Mouse (Mus musculus) lung, embryonic 14.5 days (tissue): ENCODE measurements around the gene Alb. TPM values are rescaled to one million over a fixed set of nuclear protein-coding genes. Genes with fewer than 3 reads are reported as not detected.

ENCODE experiments used
- ATAC-seq: fragments of 200-750 bp; cut with Nextera tagmentation; 2 replicates; pipeline ENCODE4 v1.8.0; 2017; ENCODE audit warnings: mild to moderate bottlenecking, moderate TSS enrichment, moderate library complexity; ENCODE audit not compliant: insufficient read depth
- DNase-seq: peaks from one replicate; pipeline ENCODE4 v3.0.0-alpha.2; 2015
- H3K27ac ChIP-seq: fragments of 300-500 bp; sonication (generic); 2 replicates; pipeline ENCODE4 v1.5.1; 2014; ENCODE audit warnings: low read depth, mild to moderate bottlenecking, moderate library complexity
- H3K27me3 ChIP-seq: fragments of 300-500 bp; sonication (generic); 2 replicates; pipeline ENCODE4 v1.6.1; 2014; ENCODE audit warnings: low read length, control low read depth; ENCODE audit not compliant: insufficient read depth
- H3K36me3 ChIP-seq: fragments of 300-500 bp; sonication (generic); 2 replicates; pipeline ENCODE4 v1.6.1; 2014; ENCODE audit warnings: control low read depth; ENCODE audit not compliant: insufficient read depth
- H3K4me1 ChIP-seq: fragments of 300-500 bp; sonication (generic); 2 replicates; pipeline ENCODE4 v1.6.1; 2014; ENCODE audit warnings: antibody characterized with exemption, control low read depth; ENCODE audit not compliant: insufficient read depth
- H3K4me2 ChIP-seq: fragments of 300-500 bp; sonication (generic); 2 replicates; pipeline ENCODE4 v1.6.1; 2014; ENCODE audit warnings: mild to moderate bottlenecking
- H3K4me3 ChIP-seq: fragments of 300-500 bp; sonication (generic); 2 replicates; pipeline ENCODE4 v1.5.1; 2014; ENCODE audit warnings: low read depth, low read length
- H3K9ac ChIP-seq: fragments of 300-500 bp; sonication (generic); 2 replicates; pipeline ENCODE4 v1.6.1; 2014
- H3K9me3 ChIP-seq: fragments of 300-500 bp; sonication (generic); 2 replicates; pipeline ENCODE4 v1.6.1; 2016; ENCODE audit warnings: low read depth, low read length, control low read depth
- CTCF ChIP-seq: IDR thresholded peaks from 2 replicates; pipeline ENCODE4 v1.5.1; 2016; ENCODE audit warnings: antibody characterized with exemption, low read depth
- WGBS: fragments of 180-500 bp; shearing (Covaris S2); extraction: QIAGEN DNeasy Blood & Tissue Kit; methylation state at CpG from one replicate; pipeline ENCODE4 v1.1.7; 2014; 5-methylcytosine and 5-hydroxymethylcytosine counted together
- polyA plus RNA-seq: library from polyadenylated mRNA; unstranded; fragments of >200 nt; fragmentation: Nextera tagmentation; extraction: Ambion mirVana; gene quantifications from 2 replicates; pipeline ENCODE4 v1.2.1, GENCODE M21; 2014

The Alb gene
- 0.95 and 1.7 TPM in 2 replicates for polyA plus RNA-seq

DNA sequence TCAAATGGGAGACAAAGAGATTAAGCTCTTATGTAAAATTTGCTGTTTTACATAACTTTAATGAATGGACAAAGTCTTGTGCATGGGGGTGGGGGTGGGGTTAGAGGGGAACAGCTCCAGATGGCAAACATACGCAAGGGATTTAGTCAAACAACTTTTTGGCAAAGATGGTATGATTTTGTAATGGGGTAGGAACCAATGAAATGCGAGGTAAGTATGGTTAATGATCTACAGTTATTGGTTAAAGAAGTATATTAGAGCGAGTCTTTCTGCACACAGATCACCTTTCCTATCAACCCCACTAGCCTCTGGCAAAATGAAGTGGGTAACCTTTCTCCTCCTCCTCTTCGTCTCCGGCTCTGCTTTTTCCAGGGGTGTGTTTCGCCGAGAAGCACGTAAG, at the start of gene Alb:
Alb (plus strand) TSS at position 279 of the 400 bp plus-strand sequence.
- 84% methylated on average over 8 of the region's 8 CpGs for WGBS
- H3K36me3 ChIP-seq: no peaks in the 10 kb centered on the region
- DNase-seq (no peak), ATAC-seq (no peak)
- no peak for TF ChIP-seq CTCF
- no peak within 1 kb of the TSS for H3K4me2 ChIP-seq
- no peak within 1 kb of the TSS for H3K27ac ChIP-seq
- H3K9me3 ChIP-seq: no peaks in the 10 kb centered on the region
- no peak within 1 kb of the TSS for H3K4me3 ChIP-seq
- no peaks in the 10 kb centered on the region for H3K4me1 ChIP-seq
- H3K9ac ChIP-seq: no peak within 1 kb of the TSS
- H3K27me3 ChIP-seq: no peaks in the 10 kb centered on the region

DNA sequence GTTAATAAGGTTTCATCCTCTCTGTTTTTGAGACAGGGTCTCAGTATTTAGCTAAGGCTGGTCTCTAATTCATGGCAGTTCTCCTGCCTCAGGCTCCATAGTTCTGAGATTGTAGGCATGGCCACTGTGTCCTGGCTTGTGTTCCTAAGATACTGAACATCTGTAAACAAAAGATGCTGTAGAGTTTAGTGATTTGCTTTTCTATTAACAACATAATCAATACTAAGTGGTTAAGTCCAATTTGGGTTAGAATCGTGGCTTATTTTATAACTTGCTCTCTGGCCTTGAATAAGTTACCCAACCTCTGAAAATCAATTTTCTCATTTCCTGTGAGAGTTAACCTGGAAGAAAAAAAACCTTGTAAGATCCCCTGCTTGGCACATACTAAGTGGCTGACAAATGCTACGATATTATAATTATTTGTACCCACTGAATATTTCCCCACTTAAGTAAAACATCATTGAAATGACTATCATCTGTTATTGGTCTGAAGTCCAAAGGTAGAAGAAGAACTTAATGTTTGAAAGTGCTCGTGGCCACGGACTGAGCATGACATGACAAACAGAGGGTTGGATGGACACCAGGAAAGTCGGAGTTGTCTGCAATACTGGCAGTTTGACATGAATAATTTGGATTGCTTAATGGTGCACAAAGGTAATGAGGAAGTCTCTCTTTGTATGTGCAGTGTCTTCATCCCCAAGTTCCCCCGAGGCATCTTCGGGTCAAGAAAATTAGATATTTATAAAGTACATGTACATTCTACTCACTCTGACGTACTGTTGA, 46.4 kb upstream of the Alb start:
- H3K9me3 ChIP-seq: no peaks in the 10 kb centered on the region
- WGBS: 66% methylated on average over 8 of the region's 8 CpGs
- no peaks in the 10 kb centered on the region for H3K27me3 ChIP-seq
- TF ChIP-seq CTCF: no peak
- H3K4me1 ChIP-seq: no peaks in the 10 kb centered on the region
- no peak overlapping the region for H3K4me3 ChIP-seq
- ATAC-seq: no peak
- no peak overlapping the region for H3K27ac ChIP-seq
- no peak overlapping the region for H3K9ac ChIP-seq
- H3K36me3 ChIP-seq: no peaks in the 10 kb centered on the region
- no peak overlapping the region for H3K4me2 ChIP-seq
- DNase-seq: no peak

DNA sequence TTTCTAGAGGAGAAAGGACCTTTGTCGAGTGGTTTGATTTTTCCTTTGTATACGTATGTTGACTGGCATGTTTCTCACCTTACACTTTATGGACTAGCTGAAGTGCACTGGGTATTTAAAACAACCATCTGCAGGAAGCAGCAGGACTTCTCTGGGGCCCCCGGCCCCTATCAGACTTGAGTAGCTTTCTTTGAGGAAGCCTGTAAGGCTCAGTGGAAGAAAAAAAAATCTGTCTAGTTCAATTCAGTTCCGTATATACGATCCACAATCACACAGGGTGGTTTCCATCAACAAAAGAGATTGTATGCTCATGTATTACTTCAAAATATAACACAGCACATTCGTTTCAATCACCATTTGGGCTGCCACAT, 45.8 kb upstream of the Alb start:
- H3K4me3 ChIP-seq: no peak overlapping the region
- no peaks in the 10 kb centered on the region for H3K36me3 ChIP-seq
- ATAC-seq (no peak), DNase-seq (peak; percentile 25)
- no peaks in the 10 kb centered on the region for H3K4me1 ChIP-seq
- 25% methylated on average over 6 of the region's 6 CpGs for WGBS
- H3K9ac ChIP-seq: no peak overlapping the region
- H3K9me3 ChIP-seq: no peaks in the 10 kb centered on the region
- no peak overlapping the region for H3K27ac ChIP-seq
- TF ChIP-seq CTCF: no peak
- no peaks in the 10 kb centered on the region for H3K27me3 ChIP-seq
- H3K4me2 ChIP-seq: no peak overlapping the region

DNA sequence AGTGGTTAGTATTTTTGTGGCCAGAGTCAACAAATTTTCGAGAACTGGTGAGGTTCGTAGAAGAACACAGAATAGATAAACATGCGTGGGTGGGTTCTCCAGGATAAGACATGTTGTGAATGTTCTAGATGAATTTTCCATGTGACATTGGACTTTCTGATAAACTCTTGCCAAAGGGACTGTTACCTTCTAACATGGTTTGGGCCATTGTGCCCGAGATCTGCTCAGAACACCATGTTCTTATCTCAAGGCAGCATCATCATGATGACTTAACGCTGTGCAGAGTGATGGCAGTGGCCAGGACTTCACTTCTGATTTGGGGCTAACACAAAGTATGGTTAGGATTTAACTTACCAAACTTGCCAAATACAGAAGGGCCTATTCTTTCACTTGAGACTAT, 36.1 kb upstream of the Alb start:
- Histone ChIP-seq H3K9ac (no peak overlapping the region), H3K27me3 (no peaks in the 10 kb centered on the region), H3K4me3 (no peak overlapping the region), H3K4me2 (no peak overlapping the region), H3K4me1 (no peaks in the 10 kb centered on the region), H3K36me3 (no peaks in the 10 kb centered on the region), H3K9me3 (no peaks in the 10 kb centered on the region), H3K27ac (no peak overlapping the region)
- no peak for TF ChIP-seq CTCF
- ATAC-seq (no peak), DNase-seq (no peak)
- WGBS: 61% methylated on average over 5 of the region's 5 CpGs

DNA sequence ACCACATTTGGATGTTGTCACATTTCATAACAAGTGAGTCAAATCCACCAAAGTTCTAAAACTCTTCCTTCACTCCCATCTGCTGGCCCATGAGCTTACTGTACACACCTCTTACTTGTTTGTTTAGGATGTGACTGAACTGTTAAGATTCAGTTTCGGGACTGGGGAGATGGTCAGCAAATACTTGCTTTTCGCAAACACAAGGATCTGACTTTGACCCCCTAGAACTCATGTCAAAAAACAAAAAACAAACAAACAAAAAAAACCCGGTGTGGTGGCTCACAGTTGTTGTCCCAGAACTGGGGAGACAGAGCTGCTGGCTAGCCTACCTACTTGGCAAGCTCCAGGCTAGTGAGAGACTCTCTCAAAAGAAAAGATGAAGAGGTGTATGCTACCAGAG, 35.5 kb upstream of the Alb start:
- H3K27ac ChIP-seq: no peak overlapping the region
- no peaks in the 10 kb centered on the region for H3K36me3 ChIP-seq
- H3K4me3 ChIP-seq: no peak overlapping the region
- no peak overlapping the region for H3K4me2 ChIP-seq
- TF ChIP-seq CTCF: no peak
- no peak overlapping the region for H3K9ac ChIP-seq
- 63% methylated on average over 3 of the region's 3 CpGs for WGBS
- no peaks in the 10 kb centered on the region for H3K27me3 ChIP-seq
- no peak for DNase-seq
- no peaks in the 10 kb centered on the region for H3K9me3 ChIP-seq
- H3K4me1 ChIP-seq: no peaks in the 10 kb centered on the region
- ATAC-seq: no peak

DNA sequence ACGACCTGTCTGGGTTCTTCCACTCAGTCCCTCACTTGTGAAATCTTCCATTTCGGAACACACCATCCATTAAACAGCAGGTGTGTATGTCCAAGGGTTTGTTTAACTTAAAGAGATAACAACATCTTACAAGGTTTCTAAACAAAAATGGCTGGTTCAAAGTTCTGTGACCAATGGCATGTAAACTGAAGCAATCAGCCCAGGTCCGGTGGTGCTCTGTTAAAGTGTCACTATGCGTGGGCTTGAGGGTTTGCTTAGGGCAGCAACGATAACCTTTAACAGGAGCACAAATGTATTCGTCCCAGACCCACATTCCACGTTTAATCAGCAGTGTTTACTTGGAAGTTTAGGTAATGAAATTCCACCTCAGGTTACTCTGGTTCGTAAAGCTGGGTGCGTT, 29.6 kb upstream of the Alb start:
- H3K4me1 ChIP-seq: no peaks in the 10 kb centered on the region
- TF ChIP-seq CTCF: no peak
- no peak overlapping the region for H3K4me3 ChIP-seq
- H3K36me3 ChIP-seq: no peaks in the 10 kb centered on the region
- no peak overlapping the region for H3K9ac ChIP-seq
- no peak overlapping the region for H3K27ac ChIP-seq
- no peaks in the 10 kb centered on the region for H3K9me3 ChIP-seq
- no peak for ATAC-seq
- 17% methylated on average over 9 of the region's 9 CpGs for WGBS
- H3K4me2 ChIP-seq: no peak overlapping the region
- H3K27me3 ChIP-seq: no peaks in the 10 kb centered on the region
- no peak for DNase-seq

DNA sequence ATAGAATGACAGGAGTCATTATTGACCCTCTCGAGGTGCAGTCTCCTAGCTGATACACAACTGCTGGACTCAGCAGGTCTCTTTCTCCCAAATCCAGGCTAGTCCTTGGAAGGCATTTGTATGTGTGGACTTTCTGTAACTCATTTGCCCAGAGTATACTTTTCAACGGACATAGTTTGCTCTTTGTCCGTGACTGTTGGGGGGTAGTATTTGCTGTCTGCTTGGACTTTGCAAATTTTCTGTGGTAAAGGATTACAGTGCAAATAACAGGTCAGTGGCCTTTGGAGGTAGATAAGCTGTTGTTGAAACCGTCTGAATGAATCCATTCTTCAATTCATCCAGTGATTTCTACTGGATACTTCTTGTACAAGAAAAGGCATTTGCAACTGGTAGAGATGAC, 21.5 kb upstream of the Alb start:
- H3K4me1 ChIP-seq: no peaks in the 10 kb centered on the region
- no peak overlapping the region for H3K4me2 ChIP-seq
- no peaks in the 10 kb centered on the region for H3K9me3 ChIP-seq
- DNase-seq (no peak), ATAC-seq (no peak)
- WGBS: 51% methylated on average over 4 of the region's 4 CpGs
- H3K4me3 ChIP-seq: no peak overlapping the region
- H3K27ac ChIP-seq: no peak overlapping the region
- no peaks in the 10 kb centered on the region for H3K27me3 ChIP-seq
- TF ChIP-seq CTCF: no peak
- no peak overlapping the region for H3K9ac ChIP-seq
- no peaks in the 10 kb centered on the region for H3K36me3 ChIP-seq
